Mouse (Mus musculus) monocyte, adult 5-6 weeks (primary cell): ENCODE measurements around the gene Nrxn3. TPM values are rescaled to one million over a fixed set of nuclear protein-coding genes. Genes with fewer than 3 reads are reported as not detected.

Experiments used
- ATAC-seq: fragments of 153-309, 156-312 bp; replicated peaks from 2 replicates; pipeline ENCODE4 v1.8.0; 2017; ENCODE audit warnings: mild to moderate bottlenecking; ENCODE audit not compliant: low TSS enrichment, insufficient number of reproducible peaks, severe bottlenecking, poor library complexity, low FRiP score
- total RNA-seq: library from RNA; stranded (forward); fragments of 200-1000, 200-491, 200-594 nt; gene quantifications from 3 replicates; pipeline ENCODE4 v1.2.3, GENCODE M21; 2017

The Nrxn3 gene
- total RNA-seq, result not detected in 3 replicates

DNA sequence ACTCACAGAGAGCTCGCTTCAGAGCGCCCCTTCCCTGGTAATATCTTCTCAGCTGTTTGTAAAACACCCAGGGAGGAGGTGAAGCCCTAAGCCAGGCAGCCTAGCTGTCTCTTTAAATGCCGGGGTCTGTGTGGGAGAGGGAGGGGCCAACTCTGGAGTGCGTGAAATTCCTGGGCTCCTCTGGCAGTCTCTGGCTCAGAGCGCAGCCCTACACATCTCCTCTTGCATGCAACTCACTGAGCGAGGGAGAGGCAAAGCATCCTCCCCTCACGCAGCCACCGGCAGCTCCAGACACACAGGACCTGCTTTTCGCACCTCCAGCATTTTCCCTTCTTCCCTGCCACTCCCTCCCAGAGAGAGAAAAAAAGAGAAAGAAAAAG, at the start of gene Nrxn3:
Nrxn3 (plus strand) TSS at position 186 of the 380 bp plus-strand sequence.
- no peak for ATAC-seq

DNA sequence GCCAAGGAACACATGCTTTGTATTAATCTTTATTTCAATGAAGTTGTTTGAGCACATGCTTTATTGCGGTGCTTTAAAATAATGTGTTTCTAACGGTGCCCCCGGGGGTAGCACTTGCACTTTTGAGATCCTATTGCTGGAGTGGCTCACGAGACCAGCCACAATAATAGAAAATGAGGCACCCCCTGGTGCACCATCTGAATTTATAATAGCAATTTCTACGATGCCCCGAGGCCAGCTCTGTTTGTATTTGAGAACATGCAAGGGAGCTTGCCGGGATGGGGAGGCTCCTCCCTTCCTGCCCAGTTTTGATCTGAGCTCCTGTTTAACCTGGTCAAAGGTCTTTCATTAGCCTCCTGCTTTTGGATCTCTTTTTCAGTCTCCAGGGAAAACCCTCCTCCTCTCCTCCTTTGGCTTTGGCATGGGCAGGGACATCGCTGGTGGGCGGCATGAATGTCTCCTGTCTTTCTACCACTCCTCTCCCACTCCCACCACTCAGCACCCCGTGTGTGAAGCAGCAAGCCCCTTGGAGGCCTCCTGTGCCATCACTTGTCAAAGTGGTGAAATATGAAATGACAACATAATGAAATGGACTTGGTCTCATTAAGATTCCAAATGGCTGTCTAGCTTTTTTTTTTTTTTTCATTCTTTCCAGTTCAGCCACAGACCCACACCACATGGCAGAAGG, 18.4 kb upstream of the Nrxn3 start:
- ATAC-seq, result no peak

DNA sequence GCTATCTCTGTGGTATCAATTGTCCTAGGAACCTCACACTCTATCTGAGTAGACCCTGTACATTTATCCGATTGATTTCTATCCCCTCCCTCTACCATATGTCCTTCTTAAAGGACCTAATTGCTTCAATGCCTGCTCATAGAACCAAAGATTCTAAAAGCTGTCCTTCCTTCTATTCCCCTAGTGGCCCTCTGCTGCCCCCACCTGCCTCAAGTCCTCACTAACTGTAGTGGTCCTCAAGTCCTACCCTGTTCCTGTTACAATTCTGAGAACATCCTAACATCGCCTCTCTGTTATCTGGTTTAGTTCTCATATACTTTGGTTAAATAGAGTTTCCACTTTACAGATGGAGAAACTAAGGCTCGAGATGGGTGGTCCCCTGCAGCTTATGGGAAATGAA, 16.7 kb upstream of the Nrxn3 start:
- ATAC-seq, result no peak

DNA sequence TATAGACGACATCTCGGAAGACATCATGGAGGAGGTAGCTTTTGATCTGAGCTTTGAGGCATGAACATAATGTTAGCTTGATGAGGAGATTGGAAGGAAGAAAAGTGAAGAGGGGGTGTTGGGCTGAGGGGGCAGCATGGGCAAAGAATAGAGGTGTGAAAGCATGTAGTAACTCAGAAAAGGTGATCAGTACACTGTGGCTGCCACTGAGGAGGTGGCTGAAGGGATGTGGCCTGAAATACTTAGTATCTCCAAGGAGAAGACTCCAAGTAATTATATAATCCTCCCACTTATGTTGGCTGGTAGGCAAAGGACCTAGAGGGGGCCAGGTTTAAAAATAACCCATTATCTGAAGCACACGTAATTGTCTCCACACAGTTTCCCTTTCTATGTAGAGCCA, 14.9 kb upstream of the Nrxn3 start:
- ATAC-seq, result no peak

DNA sequence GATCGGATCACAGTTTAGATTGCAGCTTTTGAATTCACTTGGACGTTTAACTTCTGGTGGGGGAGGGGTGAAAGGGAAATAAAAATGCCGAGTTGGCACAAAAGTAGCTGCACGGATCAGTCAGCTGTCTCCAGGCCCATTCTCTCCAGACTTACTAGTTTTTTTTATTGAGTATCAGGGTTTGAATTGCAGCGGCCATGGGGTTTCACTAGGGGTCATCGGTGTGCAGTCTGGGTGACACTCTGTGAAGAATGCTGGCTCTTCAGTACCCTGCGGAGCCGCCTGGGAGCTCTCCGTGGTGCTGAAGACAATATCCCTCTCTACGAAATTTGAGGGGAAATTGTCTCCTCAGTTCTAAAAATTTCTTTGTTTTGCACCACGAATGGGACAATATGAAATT, 13.5 kb upstream of the Nrxn3 start:
- ATAC-seq, result no peak

DNA sequence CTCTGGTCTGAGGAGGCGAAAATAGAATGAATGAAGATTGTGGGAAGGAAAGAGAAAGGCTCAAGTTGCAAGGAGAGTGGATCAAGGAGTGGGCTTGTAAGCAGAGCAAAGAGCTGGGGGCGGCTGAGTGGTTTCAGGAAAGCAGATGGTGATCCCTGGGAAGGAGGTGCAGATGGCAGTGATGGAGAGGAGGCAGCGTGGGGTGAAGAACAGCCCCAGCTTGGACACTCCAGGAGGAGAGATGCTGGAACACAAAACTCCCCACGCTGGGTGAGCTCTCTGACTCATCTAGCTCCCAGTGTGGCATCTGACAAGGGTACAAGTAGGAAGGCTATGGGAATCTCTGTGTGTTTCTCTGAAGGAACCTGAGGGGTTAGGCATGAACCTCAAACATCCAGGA, 9.2 kb upstream of the Nrxn3 start:
- ATAC-seq, result no peak

DNA sequence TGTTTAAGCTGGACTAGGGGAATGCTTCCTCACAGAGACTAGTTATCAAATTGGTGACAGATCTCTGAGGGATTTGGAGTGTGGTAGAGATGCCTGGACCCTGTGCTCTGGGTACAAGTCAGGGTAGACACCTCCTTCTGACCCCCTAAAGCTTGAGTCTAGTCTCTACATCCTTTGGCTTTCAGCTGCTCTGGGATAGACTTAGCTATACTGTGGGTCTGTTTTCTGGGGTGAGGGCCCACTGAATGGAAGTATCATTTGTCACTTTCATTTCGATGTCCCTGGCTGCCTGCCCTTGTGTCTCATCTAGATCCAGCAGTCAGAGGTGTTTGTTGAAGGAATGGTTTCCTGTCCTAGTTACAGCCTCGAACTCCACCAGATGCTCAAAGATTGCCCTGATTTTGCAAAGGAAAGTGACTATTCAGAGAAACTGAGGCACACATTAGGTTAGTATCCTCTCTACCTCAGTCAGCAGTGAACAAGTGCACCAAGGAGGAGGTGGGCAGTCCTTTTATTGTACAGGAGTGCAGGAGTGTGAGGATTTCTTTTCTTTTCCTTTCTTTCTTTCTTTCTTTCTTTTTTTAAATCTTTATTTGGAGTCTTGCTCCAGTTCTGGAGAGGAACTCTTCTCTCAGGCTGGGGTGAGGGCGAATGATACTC, 515 bp upstream of the Nrxn3 start:
- ATAC-seq, result no peak

DNA sequence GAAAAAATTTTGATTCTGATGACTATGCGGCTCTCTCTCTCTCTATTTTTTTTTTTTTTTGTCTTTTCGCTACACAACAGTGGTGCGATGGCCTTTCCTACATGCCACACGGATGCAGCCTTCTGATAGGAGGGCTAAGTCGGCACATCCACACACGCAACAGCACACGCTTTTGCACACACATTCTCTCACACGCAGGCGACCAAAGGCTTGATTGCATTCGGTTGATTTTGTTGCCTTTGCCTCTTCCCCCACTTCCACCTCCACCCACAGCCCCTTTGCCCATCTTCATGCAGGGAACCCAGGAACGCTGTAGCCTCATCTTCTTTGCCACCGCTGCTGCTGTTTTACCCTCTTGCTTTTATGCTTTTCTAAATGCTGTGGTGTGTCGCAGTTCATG, 3.6 kb downstream of the Nrxn3 start:
- ATAC-seq, result no peak

DNA sequence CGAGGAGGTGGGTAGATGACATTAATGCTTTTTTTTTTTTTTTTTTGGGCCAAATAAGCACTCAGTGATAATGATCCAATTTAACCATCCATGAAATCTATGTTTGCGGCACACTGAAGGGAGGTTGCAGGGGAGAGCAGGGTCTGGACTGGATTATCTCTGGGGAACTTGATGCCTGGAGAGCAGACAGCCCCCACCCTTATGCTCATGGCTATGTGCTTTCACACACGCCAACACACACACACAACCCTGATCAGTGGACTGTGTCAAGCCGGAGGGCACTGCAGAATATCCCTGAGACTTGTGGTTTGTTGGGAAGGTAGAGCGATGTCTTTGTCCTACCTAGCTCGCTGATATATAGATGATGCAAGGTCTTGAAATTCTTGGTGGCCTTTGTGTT, 4.1 kb downstream of the Nrxn3 start:
- ATAC-seq, result no peak

DNA sequence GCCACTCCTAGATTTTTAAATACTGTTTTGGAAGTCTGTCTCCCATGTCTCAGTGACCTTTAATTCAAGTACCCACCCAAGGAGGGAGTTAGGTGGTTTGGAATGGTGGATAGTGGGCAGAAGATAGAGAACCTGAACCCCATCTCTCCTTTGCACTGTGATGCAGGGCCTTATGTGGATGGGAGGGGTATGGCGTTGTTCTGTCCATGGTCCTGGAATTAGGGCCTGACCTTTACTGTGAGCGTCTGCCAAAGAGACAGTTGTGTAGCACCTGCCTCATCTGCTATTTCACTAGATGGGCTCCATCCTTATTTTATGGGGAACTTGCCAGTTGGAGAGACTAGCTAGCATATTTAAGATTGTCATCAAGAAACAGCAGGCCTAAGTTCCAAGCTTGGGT, 8.0 kb downstream of the Nrxn3 start:
- no peak for ATAC-seq

DNA sequence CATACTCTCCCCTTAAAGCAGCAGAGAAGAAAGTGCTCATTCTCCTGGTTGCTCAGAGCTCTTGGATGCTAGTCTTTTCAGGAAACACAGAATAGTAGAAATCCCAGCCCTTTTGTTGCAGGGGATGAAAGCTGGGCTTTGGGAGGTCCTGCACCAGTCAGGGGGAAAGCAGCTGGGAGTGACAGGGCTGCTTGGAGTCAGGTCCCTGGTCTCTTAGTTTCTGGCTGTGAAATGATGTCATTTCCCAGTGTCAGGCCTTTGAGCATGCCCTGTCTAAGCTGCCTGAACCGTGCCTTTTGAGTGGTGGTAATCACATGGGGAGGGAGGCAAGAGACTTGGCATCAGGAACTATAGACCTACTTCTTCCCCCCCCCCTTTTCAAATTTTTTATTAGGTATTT, 12.4 kb downstream of the Nrxn3 start:
- ATAC-seq, result no peak

DNA sequence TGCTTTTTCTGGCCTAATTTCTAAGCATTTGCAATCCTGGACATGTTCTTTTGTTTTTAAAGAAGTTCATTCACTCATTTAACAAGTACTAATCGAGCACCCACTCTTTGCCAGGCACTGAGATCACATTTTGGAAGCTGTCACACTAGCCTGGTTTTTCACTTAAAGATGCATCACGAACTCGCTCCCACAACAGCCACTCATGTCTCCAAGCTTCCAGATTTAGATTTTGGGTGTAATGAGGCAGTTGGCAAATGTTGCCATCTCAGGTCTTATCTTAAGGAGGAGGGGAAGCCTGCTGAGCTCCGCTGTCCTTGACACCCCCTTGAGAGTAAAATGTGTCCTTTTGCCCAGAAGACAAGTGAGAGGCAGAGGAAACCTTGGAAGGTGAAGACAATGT, 14.4 kb downstream of the Nrxn3 start:
- ATAC-seq, result no peak

DNA sequence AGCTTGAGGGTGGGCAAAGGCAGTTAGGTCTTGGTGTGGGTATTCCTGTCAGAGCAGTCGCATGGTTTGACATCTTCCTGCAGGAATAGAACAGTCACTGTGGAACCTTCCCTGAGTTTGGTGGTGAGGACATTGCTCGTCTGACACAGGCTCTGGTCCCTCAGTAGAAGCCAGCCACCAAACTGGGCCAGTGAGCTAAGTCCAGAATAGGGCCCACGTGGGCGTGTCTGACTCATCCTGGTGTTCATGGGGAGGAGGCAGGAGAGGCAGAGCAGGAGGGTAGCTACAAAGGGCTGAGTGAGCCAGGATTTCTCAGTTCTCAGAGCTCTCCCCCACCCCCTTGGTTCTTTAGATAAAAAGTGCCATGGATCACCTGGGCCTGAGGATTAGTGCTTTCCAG, 15.9 kb downstream of the Nrxn3 start:
- no peak for ATAC-seq

DNA sequence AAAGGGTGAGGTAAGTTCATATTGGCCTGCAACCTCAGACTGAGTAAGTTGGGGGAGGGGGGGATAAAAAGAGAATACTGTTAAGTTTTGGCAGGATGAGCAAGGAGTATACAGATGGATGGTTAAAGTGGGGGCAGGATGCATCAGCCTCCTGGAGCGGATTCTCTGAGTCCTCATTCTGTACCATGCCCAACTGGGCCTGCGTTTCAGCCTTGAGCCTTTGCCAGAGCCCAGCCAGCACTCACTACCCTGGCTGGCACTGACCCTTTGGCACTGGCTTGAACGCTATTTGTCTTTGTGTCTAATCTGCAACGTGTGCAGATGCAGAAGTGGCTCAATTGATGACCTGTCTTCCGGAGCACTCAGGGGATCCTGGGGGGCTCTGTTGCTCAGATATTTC, 24.1 kb downstream of the Nrxn3 start:
- no peak for ATAC-seq

DNA sequence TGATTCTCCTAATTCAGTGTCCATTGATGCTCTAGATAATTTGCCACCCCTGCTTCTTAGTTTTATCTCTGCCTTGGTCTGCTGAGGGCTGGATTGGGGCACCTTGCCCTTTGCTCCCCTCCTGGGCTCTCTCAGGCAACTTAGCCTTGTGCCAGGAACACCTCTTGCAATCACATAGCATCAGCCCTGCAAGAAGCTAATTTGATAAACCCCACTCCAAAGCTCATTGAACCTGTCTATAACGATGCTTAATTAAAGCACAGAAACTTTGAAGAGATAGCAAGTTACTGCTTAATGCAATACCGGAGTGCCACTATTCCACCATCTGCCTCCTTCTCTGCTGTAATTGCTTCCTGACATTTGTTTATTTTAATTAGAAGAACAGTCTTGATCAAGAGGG, 42.1 kb downstream of the Nrxn3 start:
- ATAC-seq, result no peak

DNA sequence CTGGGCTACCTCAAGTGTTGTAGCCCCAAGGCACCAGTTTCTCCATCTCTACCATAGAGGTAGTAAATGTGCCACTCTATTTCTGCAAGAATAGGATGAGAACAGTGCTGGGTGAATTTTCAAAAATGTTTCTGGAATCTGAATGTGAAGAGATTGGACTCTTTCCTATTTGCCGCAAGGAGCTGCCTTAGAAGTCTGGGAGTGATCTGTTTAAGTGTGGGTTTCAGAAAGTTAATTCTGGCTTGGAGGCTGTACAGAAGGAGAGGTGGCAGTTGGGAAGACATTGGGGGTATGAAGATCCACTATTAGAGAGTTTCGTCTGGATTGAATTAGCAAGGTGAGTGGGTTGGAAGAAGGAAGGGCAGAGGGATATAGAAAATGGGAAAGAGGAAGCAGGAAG, 52.0 kb downstream of the Nrxn3 start:
- no peak for ATAC-seq

DNA sequence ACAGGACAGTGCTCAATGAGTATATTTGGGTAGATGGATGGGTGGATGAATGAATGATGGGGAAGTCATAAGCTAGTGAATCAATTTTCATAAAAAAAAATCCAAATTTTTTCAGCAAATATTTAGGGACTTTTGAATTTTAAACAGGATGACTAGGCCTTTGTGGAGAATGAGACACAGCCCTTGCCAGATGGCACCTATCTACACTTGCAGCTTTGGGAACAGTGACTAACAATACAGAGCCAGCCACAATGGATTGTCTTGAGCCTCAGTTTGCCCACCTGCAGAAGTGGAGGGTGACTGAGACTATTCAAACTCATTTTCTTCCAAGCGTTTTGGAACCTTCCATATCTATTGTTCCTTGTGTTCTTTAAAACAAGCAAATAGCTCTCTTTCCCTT, 55.4 kb downstream of the Nrxn3 start:
- ATAC-seq, result no peak

DNA sequence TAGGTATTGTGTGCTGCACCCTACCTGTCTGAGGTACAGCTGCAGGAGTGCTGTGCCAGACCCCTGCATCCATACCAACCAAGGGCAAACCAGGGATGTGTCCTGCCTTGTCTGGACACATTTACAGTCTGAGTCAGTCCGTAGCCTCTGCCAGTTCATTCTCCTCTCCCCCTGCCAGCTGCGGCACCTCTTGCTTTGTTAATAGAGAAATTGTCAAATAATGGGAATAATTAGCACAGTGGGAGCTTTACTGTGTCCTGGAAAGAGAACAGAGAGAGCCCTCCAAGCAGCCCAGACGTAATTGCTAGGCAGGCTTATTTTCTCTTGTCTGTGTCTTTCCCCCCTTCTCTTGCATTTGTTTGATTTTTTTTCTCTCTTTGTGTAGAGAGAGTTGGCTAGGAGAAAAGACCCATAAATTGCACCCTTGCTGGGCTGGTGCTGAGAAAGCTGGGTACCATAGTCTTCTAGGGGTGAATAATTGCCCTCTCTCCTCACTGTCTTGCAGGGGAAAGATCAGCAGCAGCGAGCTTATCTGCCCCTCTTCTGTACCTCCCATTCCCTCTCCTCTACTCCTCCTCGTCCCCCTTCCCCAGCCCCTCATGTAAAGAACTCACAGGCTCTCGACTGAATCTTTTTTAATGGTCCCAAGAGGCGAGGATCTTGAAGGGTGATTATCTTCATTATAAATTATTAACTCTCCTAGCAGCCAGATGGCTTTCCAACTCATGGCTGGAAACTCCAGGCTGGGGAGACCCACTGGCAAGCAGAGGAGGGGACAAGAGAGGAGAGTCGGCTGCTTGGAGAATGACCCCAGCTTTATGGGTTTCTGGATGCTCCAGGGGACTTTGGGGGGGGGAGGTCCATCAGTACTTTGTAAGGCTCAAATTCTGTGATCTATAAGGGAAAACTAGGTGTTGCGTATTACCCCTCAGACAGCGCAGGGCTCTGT, 61.8 kb downstream of the Nrxn3 start:
- ATAC-seq, result no peak

DNA sequence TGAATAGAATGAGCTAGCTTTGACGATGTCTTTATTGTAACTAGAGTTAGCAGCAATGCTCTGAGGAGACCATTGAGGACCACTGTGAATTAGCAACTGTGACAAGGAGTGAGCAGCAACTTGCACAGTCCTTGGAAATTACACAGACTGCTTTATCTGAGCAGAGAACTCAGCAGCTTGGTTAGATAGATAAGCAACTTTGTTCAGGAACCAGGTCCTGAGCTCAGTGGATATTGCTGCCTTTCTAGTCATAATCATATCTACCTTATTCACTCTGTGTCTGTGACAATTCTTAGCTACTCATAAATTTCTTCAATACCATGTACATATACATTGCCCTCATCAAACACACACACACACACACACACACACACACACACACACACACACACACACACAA, 70.6 kb downstream of the Nrxn3 start:
- ATAC-seq, result no peak
